Mouse (Mus musculus): ENCODE measurements around the gene Prtg. TPM values are rescaled to one million over a fixed set of nuclear protein-coding genes. Genes with fewer than 3 reads are reported as not detected.

Gene Prtg
- total and polyA plus RNA-seq, 3 experiments = not detected

DNA sequence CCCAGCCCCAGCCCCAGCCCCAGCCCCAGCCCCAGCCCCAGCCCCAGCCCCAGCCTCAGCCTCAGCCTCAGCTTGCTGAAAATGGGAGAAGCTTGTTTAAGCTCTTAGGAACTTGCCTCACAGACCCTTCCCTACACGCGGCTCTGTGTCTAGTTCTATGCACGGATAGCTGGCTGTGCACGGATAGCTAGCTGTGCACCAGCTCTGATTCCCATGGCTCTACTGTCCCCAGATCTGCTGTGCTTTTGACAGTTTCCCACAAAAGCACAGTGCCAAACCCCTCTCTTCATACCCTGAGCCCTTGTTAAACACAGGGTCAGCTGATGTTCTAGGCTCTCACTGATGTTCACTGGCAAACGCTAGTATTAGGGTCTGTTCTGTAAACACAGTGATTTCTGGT is 86.1 kb downstream of the Prtg start:
- no peak overlapping the region for H3K4me3 ChIP-seq (ENCODE audit: control insufficient read depth in 1 of 2, insufficient read depth in 1 of 2, low read depth in 2 of 2, low read length in 2 of 2)
- no peaks in the 10 kb centered on the region for H3K36me3 ChIP-seq (ENCODE audit: control insufficient read depth in 1 of 2, insufficient read depth in 2 of 2, low read length in 2 of 2)
- H3K9ac ChIP-seq (ENCODE audit: control insufficient read depth, low read depth, low read length, poor library complexity, severe bottlenecking) = no peak overlapping the region
- H3K4me1 ChIP-seq (ENCODE audit: control insufficient read depth in 1 of 2, insufficient read depth in 2 of 2, low read length in 2 of 2) = no peaks in the 10 kb centered on the region
- no peak for TF ChIP-seq CHD2 (IDR thresholded peaks at IDR 0.05; ENCODE audit: low read length)
- TF ChIP-seq POLR2A (IDR thresholded peaks at IDR 0.05; ENCODE audit: control insufficient read depth in 1 of 2, insufficient read depth in 1 of 2, low read depth in 1 of 2, low read length in 2 of 2, poor library complexity in 1 of 2) = no peak
- no peak for TF ChIP-seq POLR2AphosphoS5 (IDR thresholded peaks at IDR 0.05; ENCODE audit: borderline replicate concordance, low read depth, low read length)
- no peak for TF ChIP-seq MEF2A (IDR thresholded peaks at IDR 0.05; ENCODE audit: extremely low read depth, insufficient replicate concordance, low read depth, low read length, poor library complexity, severe bottlenecking)
- no peak for TF ChIP-seq CHD1 (IDR thresholded peaks at IDR 0.05; ENCODE audit: low read depth, low read length)
- no peak for TF ChIP-seq EP300 (IDR thresholded peaks at IDR 0.05; ENCODE audit: low read depth in 1 of 2, low read length in 2 of 2)
- no peak for TF ChIP-seq HCFC1 (IDR thresholded peaks at IDR 0.05; ENCODE audit: low read depth, low read length)
- no peak for TF ChIP-seq MYC (IDR thresholded peaks at IDR 0.05; ENCODE audit: low read depth, low read length)
- TF ChIP-seq MYB (IDR thresholded peaks at IDR 0.05; ENCODE audit: low read depth, low read length) = no peak
- no peak for TF ChIP-seq TAL1 (IDR thresholded peaks at IDR 0.05; ENCODE audit: low read length)
- no peak for TF ChIP-seq JUND (IDR thresholded peaks at IDR 0.05; ENCODE audit: low read depth, low read length)
- TF ChIP-seq MAZ (IDR thresholded peaks at IDR 0.05; ENCODE audit: low read depth, low read length) = no peak
- no peak for TF ChIP-seq POLR2AphosphoS2 (IDR thresholded peaks at IDR 0.05; ENCODE audit: low read length)
- TF ChIP-seq MAX (IDR thresholded peaks at IDR 0.05; ENCODE audit: low read length) = no peak
- no peak for TF ChIP-seq E2F4 (IDR thresholded peaks at IDR 0.05; ENCODE audit: borderline replicate concordance, low read depth, low read length)
- TF ChIP-seq USF2 (IDR thresholded peaks at IDR 0.05; ENCODE audit: borderline replicate concordance in 1 of 2, insufficient read depth in 1 of 2, low read depth in 1 of 2, low read length in 2 of 2) = no peak
- TF ChIP-seq SMC3 (IDR thresholded peaks at IDR 0.05; ENCODE audit: low read depth, low read length) = no peak
- no peak for TF ChIP-seq TCF12 (IDR thresholded peaks at IDR 0.05; ENCODE audit: low read depth, low read length)
- no peaks in the 10 kb centered on the region for H3K9me3 ChIP-seq (replicated peaks; ENCODE audit: insufficient read depth, low read length)
- H3K27me3 ChIP-seq (ENCODE audit: control insufficient read depth in 1 of 2, insufficient read depth in 2 of 2, low read length in 2 of 2) = no peaks in the 10 kb centered on the region
- no peak for DNase-seq (ENCODE audit: low read depth, low spot score)
- no peaks in the 10 kb centered on the region for H3K79me2 ChIP-seq (ENCODE audit: control insufficient read depth, insufficient read depth, low read length, poor library complexity)
- H3K27ac ChIP-seq (ENCODE audit: control insufficient read depth, low read depth, low read length) = no peak overlapping the region

DNA sequence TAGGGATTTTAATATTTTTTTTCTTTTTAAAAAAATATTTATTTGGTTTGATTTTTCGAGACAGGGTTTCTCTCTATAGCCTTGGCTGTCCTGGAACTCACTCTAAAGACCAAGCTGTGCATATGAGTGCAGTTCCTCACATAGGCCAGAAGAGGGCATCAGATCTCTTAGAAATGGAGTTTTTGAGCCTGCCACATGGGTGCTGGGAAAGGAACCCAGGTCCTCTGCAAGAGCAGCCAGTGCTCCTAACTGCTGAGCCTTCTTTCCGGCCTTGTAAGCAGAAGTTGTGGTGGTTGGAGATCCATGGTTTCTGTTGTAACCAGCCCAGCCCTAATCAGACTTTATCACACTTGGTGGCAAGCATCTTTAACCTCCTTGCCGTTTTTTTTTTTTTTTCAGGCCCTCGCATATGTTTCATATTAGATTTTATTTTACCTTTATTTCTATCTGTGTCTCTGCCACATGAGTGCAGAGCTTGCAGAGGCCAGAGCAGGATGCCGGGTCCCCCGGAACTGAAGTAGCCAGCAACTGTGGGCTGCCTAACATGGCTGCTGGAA is 88.2 kb downstream of the Prtg start:
- Histone ChIP-seq H3K9me3 (replicated peaks; ENCODE audit: insufficient read depth, low read length) (no peaks in the 10 kb centered on the region), H3K27ac (ENCODE audit: control insufficient read depth, low read depth, low read length) (peak overlapping the region; percentile 11; the same call in 1 of the 2 replicates), H3K36me3 (ENCODE audit: control insufficient read depth in 1 of 2, insufficient read depth in 2 of 2, low read length in 2 of 2) (no peaks in the 10 kb centered on the region), H3K4me3 (ENCODE audit: control insufficient read depth in 1 of 2, insufficient read depth in 1 of 2, low read depth in 2 of 2, low read length in 2 of 2) (no peak overlapping the region), H3K4me1 (ENCODE audit: control insufficient read depth in 1 of 2, insufficient read depth in 2 of 2, low read length in 2 of 2) (no peaks in the 10 kb centered on the region), H3K9ac (ENCODE audit: control insufficient read depth, low read depth, low read length, poor library complexity, severe bottlenecking) (no peak overlapping the region), H3K79me2 (ENCODE audit: control insufficient read depth, insufficient read depth, low read length, poor library complexity) (no peaks in the 10 kb centered on the region), H3K27me3 (ENCODE audit: control insufficient read depth in 1 of 2, insufficient read depth in 2 of 2, low read length in 2 of 2) (no peaks in the 10 kb centered on the region)
- DNase-seq (ENCODE audit: low read depth, low spot score) = peak; percentile 89
- TF ChIP-seq MAX (IDR thresholded peaks at IDR 0.05; ENCODE audit: low read length) (no peak), SMC3 (IDR thresholded peaks at IDR 0.05; ENCODE audit: low read depth, low read length) (peak; percentile 54), TAL1 (IDR thresholded peaks at IDR 0.05; ENCODE audit: low read length) (no peak; the same call in 1 of the 2 replicates), E2F4 (IDR thresholded peaks at IDR 0.05; ENCODE audit: borderline replicate concordance, low read depth, low read length) (no peak), POLR2AphosphoS2 (IDR thresholded peaks at IDR 0.05; ENCODE audit: low read length) (no peak), ZNF384 (IDR thresholded peaks at IDR 0.05; ENCODE audit: low read depth, low read length) (peak; percentile 91), TCF12 (IDR thresholded peaks at IDR 0.05; ENCODE audit: low read depth, low read length) (peak; percentile 48), USF1 (IDR thresholded peaks at IDR 0.05; ENCODE audit: low read depth, low read length) (no peak), NRF1 (IDR thresholded peaks at IDR 0.05; ENCODE audit: insufficient read depth, low read depth, low read length, poor library complexity, severe bottlenecking) (no peak), ZMIZ1 (IDR thresholded peaks at IDR 0.05; ENCODE audit: low read depth, low read length) (no peak), ZC3H11A (IDR thresholded peaks at IDR 0.05; ENCODE audit: low read depth, low read length) (peak; percentile 38; the same call in 1 of the 2 replicates), JUND (IDR thresholded peaks at IDR 0.05; ENCODE audit: low read depth, low read length) (no peak), ETS1 (IDR thresholded peaks at IDR 0.05; ENCODE audit: low read depth, low read length) (no peak), USF2 (IDR thresholded peaks at IDR 0.05; ENCODE audit: borderline replicate concordance in 1 of 2, insufficient read depth in 1 of 2, low read depth in 1 of 2, low read length in 2 of 2) (no peak), MEF2A (IDR thresholded peaks at IDR 0.05; ENCODE audit: extremely low read depth, insufficient replicate concordance, low read depth, low read length, poor library complexity, severe bottlenecking) (no peak), MAZ (IDR thresholded peaks at IDR 0.05; ENCODE audit: low read depth, low read length) (no peak), GABPA (IDR thresholded peaks at IDR 0.05; ENCODE audit: low read depth, low read length) (no peak), RCOR1 (IDR thresholded peaks at IDR 0.05; ENCODE audit: low read depth, low read length) (peak; percentile 54; the same call in 1 of the 2 replicates), NELFE (IDR thresholded peaks at IDR 0.05; ENCODE audit: low read depth, low read length) (no peak), EP300 (IDR thresholded peaks at IDR 0.05; ENCODE audit: low read depth in 1 of 2, low read length in 2 of 2) (peak; percentile 14 to 73; a peak in 2 of 4 replicates), GATA1 (IDR thresholded peaks at IDR 0.05; ENCODE audit: low read depth, low read length) (peak; percentile 53; the same call in 1 of the 2 replicates)

All from MEL (cell line).